Mouse (Mus musculus) intestine, embryonic 16.5 days (tissue): ENCODE results near the gene S100z. TPM values are rescaled to one million over a fixed set of nuclear protein-coding genes. Genes with fewer than 3 reads are reported as not detected.

Experiments used
- ATAC-seq: fragments of 200-750 bp; cut with Nextera tagmentation; 2 replicates; pipeline ENCODE4 v1.8.0; 2017; ENCODE audit warnings: moderate TSS enrichment, moderate library complexity
- H3K27ac ChIP-seq: fragments of 300-500 bp; sonication (generic); 2 replicates; pipeline ENCODE4 v1.5.1; 2014; ENCODE audit warnings: mild to moderate bottlenecking, low read length
- H3K27me3 ChIP-seq: fragments of 300-500 bp; sonication (generic); replicated peaks from 2 replicates; pipeline ENCODE4 v1.6.1; 2014; ENCODE audit warnings: low read length, control low read depth, mixed read lengths; ENCODE audit not compliant: control insufficient read depth, insufficient read depth
- H3K36me3 ChIP-seq: fragments of 300-500 bp; sonication (generic); 2 replicates; pipeline ENCODE4 v1.6.1; 2014; ENCODE audit warnings: low read length, control low read depth; ENCODE audit not compliant: control insufficient read depth, insufficient read depth
- H3K4me1 ChIP-seq: fragments of 300-500 bp; sonication (generic); 2 replicates; pipeline ENCODE4 v1.6.1; 2014; ENCODE audit warnings: low read length, control low read depth, mixed read lengths; ENCODE audit not compliant: control insufficient read depth, insufficient read depth
- H3K4me2 ChIP-seq: fragments of 300-500 bp; sonication (generic); 2 replicates; pipeline ENCODE4 v1.6.1; 2014; ENCODE audit warnings: low read depth, low read length, control low read depth
- H3K4me3 ChIP-seq: fragments of 300-500 bp; sonication (generic); 2 replicates; pipeline ENCODE4 v1.5.1; 2014; ENCODE audit warnings: mild to moderate bottlenecking, low read length
- H3K9ac ChIP-seq: fragments of 300-500 bp; sonication (generic); 2 replicates; pipeline ENCODE4 v1.6.1; 2014; ENCODE audit warnings: low read depth, low read length
- H3K9me3 ChIP-seq: fragments of 300-500 bp; sonication (generic); 2 replicates; pipeline ENCODE4 v1.6.1; 2016; ENCODE audit warnings: low read length, control low read depth; ENCODE audit not compliant: control insufficient read depth
- WGBS: fragments of 180-500 bp; shearing (Covaris S2); extraction: QIAGEN DNeasy Blood & Tissue Kit; methylation state at CpG from one replicate; pipeline ENCODE4 v1.1.7; 2014; 5-methylcytosine and 5-hydroxymethylcytosine counted together
- polyA plus RNA-seq: library from polyadenylated mRNA; unstranded; fragments of >200 nt; fragmentation: Nextera tagmentation; extraction: Ambion mirVana; gene quantifications from 2 replicates; pipeline ENCODE4 v1.2.1, GENCODE M21; 2015

S100z gene
- 0.40 and 1.2 TPM in 2 replicates for polyA plus RNA-seq

GRCm38 (mm10) chr13:95478671-95479413, at the start of gene S100z:
TSS of gene S100z (minus strand) at chr13:95478721.
- no peak for ATAC-seq
- WGBS, result 91% methylated on average over 21 of the region's 21 CpGs
- Histone ChIP-seq H3K4me1 (no peaks in the 10 kb centered on the region), H3K27ac (no peak within 1 kb of the TSS), H3K9me3 (no peaks in the 10 kb centered on the region), H3K27me3 (no peaks in the 10 kb centered on the region), H3K9ac (no peak within 1 kb of the TSS), H3K4me3 (no peak within 1 kb of the TSS), H3K36me3 (no peaks in the 10 kb centered on the region), H3K4me2 (no peak within 1 kb of the TSS)

- Histone ChIP-seq H3K4me1 (0 out of 2 replicates have a peak, but pooled peaks cover 2% of the 10 kb centered on the region), H3K9me3 (no peaks in the 10 kb centered on the region), H3K27ac (peak within 1 kb of the TSS; percentile 87), H3K4me2 (peak within 1 kb of the TSS; percentile 90), H3K27me3 (no peaks in the 10 kb centered on the region), H3K4me3 (peak within 1 kb of the TSS; percentile 62), H3K9ac (peak within 1 kb of the TSS; percentile 80), H3K36me3 (no peaks in the 10 kb centered on the region)
- WGBS, result 1% methylated on average over 54 of the region's 54 CpGs
- ATAC-seq, result peak; percentile 90
These were observed 46.4 kb upstream of the S100z start, which contains the start of gene F2rl1 for GRCm38 (mm10) chr13:95524674-95525491. TSS of gene F2rl1 (minus strand) at chr13:95525227.

- Histone ChIP-seq H3K9ac (peak overlapping the region; percentile 80), H3K4me3 (peak overlapping the region; percentile 62), H3K27ac (peak overlapping the region; percentile 87), H3K9me3 (no peaks in the 10 kb centered on the region), H3K4me1 (0 out of 2 replicates have a peak, but pooled peaks cover 2% of the 10 kb centered on the region), H3K27me3 (no peaks in the 10 kb centered on the region), H3K36me3 (no peaks in the 10 kb centered on the region), H3K4me2 (peak overlapping the region; percentile 90)
- ATAC-seq, result peak; percentile 17
- 1% methylated on average over 13 of the region's 13 CpGs for WGBS
These were observed 45.8 kb upstream of the S100z start for GRCm38 (mm10) chr13:95524424-95524673.

GRCm38 (mm10) chr13:95523659-95524423, 45.3 kb upstream of the S100z start:
- Histone ChIP-seq H3K9me3 (no peaks in the 10 kb centered on the region), H3K4me1 (0 out of 2 replicates have a peak, but pooled peaks cover 2% of the 10 kb centered on the region), H3K27me3 (no peaks in the 10 kb centered on the region), H3K36me3 (no peaks in the 10 kb centered on the region), H3K9ac (peak overlapping the region; percentile 80), H3K4me2 (peak overlapping the region; percentile 90), H3K27ac (peak overlapping the region; percentile 87), H3K4me3 (peak overlapping the region; percentile 62)
- peak; percentile 14 for ATAC-seq
- 6% methylated on average over 29 of the region's 29 CpGs for WGBS

- 0 out of 2 replicates have a peak, but pooled peaks cover 2% of the 10 kb centered on the region for H3K4me1 ChIP-seq
- H3K27ac ChIP-seq, result peak overlapping the region; percentile 71
- no peak overlapping the region for H3K4me3 ChIP-seq
- 0 out of 2 replicates have a peak, but pooled peaks have one; percentile 16 for ATAC-seq
- H3K9me3 ChIP-seq, result no peaks in the 10 kb centered on the region
- H3K36me3 ChIP-seq, result no peaks in the 10 kb centered on the region
- H3K9ac ChIP-seq, result no peak overlapping the region
- H3K4me2 ChIP-seq, result 0 out of 2 replicates have a peak overlapping the region, but pooled peaks have one; percentile 25
- WGBS, result 64% methylated on average over 10 of the region's 10 CpGs
- no peaks in the 10 kb centered on the region for H3K27me3 ChIP-seq
These were observed 43.7 kb upstream of the S100z start for GRCm38 (mm10) chr13:95522176-95522575.

DNA sequence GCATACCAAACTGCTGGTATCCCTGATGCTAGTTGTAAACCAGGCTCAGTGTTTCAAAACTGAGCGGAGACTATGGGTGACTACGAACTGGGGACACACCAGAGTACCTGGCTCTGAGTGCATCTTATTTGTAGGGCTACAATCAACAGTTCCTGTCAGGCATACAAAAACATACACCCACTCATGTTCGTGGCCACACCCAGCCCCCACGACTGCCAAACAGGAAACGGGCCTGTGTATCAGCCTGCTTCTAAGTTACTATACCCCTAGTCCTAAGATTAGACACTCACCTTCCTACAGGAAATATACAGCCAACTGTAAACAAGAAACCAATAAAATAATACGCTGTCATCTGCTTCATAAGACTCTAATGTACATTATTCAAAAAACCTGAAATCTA, 42.5 kb upstream of the S100z start:
- Histone ChIP-seq H3K4me3 (no peak overlapping the region), H3K9me3 (no peaks in the 10 kb centered on the region), H3K36me3 (no peaks in the 10 kb centered on the region), H3K27ac (0 out of 2 replicates have a peak overlapping the region, but pooled peaks have one; percentile 45), H3K27me3 (no peaks in the 10 kb centered on the region), H3K9ac (no peak overlapping the region), H3K4me2 (no peak overlapping the region), H3K4me1 (0 out of 2 replicates have a peak, but pooled peaks cover 2% of the 10 kb centered on the region)
- ATAC-seq, result no peak
- whole genome bisulfite sequencing, result 63% methylated on average over 6 of the region's 6 CpGs

DNA sequence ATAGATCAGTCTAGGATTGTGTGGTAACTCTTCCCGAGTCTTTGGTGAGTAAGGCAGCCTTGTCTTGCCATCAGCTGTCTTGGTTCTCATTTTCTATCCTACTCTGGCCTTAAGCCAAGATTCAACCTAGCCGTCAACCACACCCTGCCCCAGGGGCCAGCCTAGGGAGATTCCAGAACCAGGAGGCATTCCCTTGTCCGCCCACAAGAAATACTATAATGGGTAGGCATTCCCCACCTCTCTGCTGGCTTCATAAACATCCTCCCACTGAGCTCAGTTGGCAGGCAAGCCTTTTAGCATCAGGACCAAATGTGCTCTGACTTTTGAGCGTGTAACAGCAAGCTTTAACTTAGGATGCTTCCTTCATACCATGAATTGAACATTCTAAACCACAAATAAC, 36.2 kb upstream of the S100z start:
- no peak overlapping the region for H3K27ac ChIP-seq
- H3K4me1 ChIP-seq, result no peaks in the 10 kb centered on the region
- H3K27me3 ChIP-seq, result no peaks in the 10 kb centered on the region
- WGBS, result 61% methylated on average over 4 of the region's 4 CpGs
- H3K36me3 ChIP-seq, result 0 out of 2 replicates have a peak, but pooled peaks cover 5% of the 10 kb centered on the region
- no peak overlapping the region for H3K9ac ChIP-seq
- no peak overlapping the region for H3K4me3 ChIP-seq
- no peaks in the 10 kb centered on the region for H3K9me3 ChIP-seq
- no peak overlapping the region for H3K4me2 ChIP-seq
- peak; percentile 58 for ATAC-seq

- Histone ChIP-seq H3K27me3 (no peaks in the 10 kb centered on the region), H3K4me2 (no peak overlapping the region), H3K9ac (no peak overlapping the region), H3K4me1 (no peaks in the 10 kb centered on the region), H3K9me3 (no peaks in the 10 kb centered on the region), H3K4me3 (no peak overlapping the region), H3K36me3 (0 out of 2 replicates have a peak, but pooled peaks cover 5% of the 10 kb centered on the region), H3K27ac (no peak overlapping the region)
- WGBS, result 90% methylated on average over 5 of the region's 5 CpGs
- ATAC-seq, result no peak
These were observed 31.5 kb upstream of the S100z start for GRCm38 (mm10) chr13:95510054-95510453.
